Mouse (Mus musculus) small intestine, adult 2 months (tissue): ENCODE data around the gene Sorcs1. TPM values are rescaled to one million over a fixed set of nuclear protein-coding genes. Genes with fewer than 3 reads are reported as not detected.

Experiments used
- H3K27ac ChIP-seq: fragments of 200-500 bp; 2 replicates; pipeline ENCODE4 v1.5.1; 2012; ENCODE audit warnings: low read depth, low read length, control low read depth, inconsistent platforms; ENCODE audit not compliant: insufficient read depth
- H3K27me3 ChIP-seq: fragments of 200-500 bp; 2 replicates; pipeline ENCODE4 v1.6.1; 2012; ENCODE audit warnings: mild to moderate bottlenecking, moderate library complexity, low read length, inconsistent platforms; ENCODE audit not compliant: control insufficient read depth, insufficient read depth
- H3K36me3 ChIP-seq: fragments of 200-500 bp; 2 replicates; pipeline ENCODE4 v1.6.1; 2012; ENCODE audit warnings: mild to moderate bottlenecking, low read length, control low read depth, inconsistent platforms; ENCODE audit not compliant: control insufficient read depth, insufficient read depth
- H3K4me1 ChIP-seq: fragments of 200-500 bp; 2 replicates; pipeline ENCODE4 v1.6.1; 2012; ENCODE audit warnings: low read length, inconsistent platforms, mixed read lengths; ENCODE audit not compliant: control insufficient read depth, insufficient read depth, insufficient read length
- H3K4me3 ChIP-seq: fragments of 200-500 bp; 2 replicates; pipeline ENCODE4 v1.5.1; 2012; ENCODE audit warnings: low read depth, mild to moderate bottlenecking, control low read depth, inconsistent platforms, low read length, moderate library complexity
- CTCF ChIP-seq: fragments of 200-500 bp; IDR thresholded peaks from 2 replicates; pipeline ENCODE4 v1.5.1; 2012; ENCODE audit warnings: low read depth, mild to moderate bottlenecking, control low read depth, inconsistent platforms, low read length, moderate library complexity, mixed read lengths; ENCODE audit not compliant: insufficient replicate concordance, insufficient read length; ENCODE audit errors: extremely low read depth
- POLR2A ChIP-seq: fragments of 200-500 bp; IDR thresholded peaks from 2 replicates; pipeline ENCODE4 v1.6.1; 2012; ENCODE audit warnings: low read depth, mild to moderate bottlenecking, control low read depth, inconsistent platforms, low read length, moderate library complexity
- WGBS: fragments of 180-500 bp; shearing (Covaris S2); methylation state at CpG from one replicate; pipeline ENCODE4 v1.1.7; 2018; 5-methylcytosine and 5-hydroxymethylcytosine counted together
- polyA plus RNA-seq: library from polyadenylated mRNA; depleted of rRNA; stranded (reverse); fragments of >200 nt; gene quantifications from 2 replicates; pipeline ENCODE4 v1.2.3, GENCODE M21; 2012

Sorcs1 gene
- polyA plus RNA-seq, 1 experiment: 0.08 TPM

DNA sequence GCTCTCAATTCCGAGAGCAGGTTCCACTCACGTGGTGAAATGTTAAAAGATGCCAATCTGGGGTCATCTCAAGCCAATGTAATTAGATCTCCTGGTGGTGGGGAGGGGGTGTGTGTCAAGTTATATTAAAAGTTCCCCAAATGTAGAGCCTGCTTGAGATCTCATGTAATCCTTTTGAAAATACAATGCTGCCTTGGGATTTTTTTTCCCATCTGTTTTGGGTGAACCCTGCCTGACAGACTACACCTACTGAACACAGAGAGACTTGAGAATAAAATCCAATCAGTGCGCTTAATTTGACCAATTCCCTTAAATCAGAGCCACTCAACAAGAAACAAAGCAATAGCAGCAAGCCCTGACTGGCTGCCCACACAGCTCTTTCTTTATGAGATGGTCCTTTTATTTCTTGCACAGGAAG lies 239.0 kb downstream of the Sorcs1 start:
- no peak overlapping the region for H3K4me3 ChIP-seq
- WGBS: 47% methylated on average over 3 of the region's 3 CpGs
- no peaks in the 10 kb centered on the region for H3K36me3 ChIP-seq
- H3K27ac ChIP-seq: no peak overlapping the region
- H3K4me1 ChIP-seq: no peaks in the 10 kb centered on the region
- H3K27me3 ChIP-seq: no peaks in the 10 kb centered on the region
- TF ChIP-seq CTCF: no peak
- no peak for TF ChIP-seq POLR2A

DNA sequence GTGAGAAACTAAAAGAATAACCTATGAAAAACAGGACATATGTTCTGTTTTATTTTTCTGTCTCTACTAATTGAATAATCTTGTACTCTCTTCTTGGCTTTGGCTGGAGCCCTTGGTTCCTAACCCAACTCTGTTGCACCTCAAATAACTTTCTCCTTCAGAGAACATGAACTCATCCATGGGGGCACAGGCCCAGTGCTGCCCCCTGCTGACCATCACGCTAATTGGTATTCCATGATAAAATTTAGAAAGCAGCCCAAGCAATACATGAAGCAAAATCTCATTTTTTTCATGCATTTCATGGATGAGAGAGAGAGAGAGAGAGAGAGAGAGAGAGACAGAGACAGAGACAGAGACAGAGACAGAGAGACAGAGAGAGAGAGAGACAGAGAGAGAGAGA lies 255.5 kb downstream of the Sorcs1 start:
- Histone ChIP-seq H3K36me3 (no peaks in the 10 kb centered on the region), H3K27ac (no peak overlapping the region), H3K27me3 (no peaks in the 10 kb centered on the region), H3K4me1 (no peaks in the 10 kb centered on the region), H3K4me3 (no peak overlapping the region)
- WGBS: 68% methylated on average over 1 of the region's 1 CpGs
- TF ChIP-seq POLR2A (no peak), CTCF (no peak)

DNA sequence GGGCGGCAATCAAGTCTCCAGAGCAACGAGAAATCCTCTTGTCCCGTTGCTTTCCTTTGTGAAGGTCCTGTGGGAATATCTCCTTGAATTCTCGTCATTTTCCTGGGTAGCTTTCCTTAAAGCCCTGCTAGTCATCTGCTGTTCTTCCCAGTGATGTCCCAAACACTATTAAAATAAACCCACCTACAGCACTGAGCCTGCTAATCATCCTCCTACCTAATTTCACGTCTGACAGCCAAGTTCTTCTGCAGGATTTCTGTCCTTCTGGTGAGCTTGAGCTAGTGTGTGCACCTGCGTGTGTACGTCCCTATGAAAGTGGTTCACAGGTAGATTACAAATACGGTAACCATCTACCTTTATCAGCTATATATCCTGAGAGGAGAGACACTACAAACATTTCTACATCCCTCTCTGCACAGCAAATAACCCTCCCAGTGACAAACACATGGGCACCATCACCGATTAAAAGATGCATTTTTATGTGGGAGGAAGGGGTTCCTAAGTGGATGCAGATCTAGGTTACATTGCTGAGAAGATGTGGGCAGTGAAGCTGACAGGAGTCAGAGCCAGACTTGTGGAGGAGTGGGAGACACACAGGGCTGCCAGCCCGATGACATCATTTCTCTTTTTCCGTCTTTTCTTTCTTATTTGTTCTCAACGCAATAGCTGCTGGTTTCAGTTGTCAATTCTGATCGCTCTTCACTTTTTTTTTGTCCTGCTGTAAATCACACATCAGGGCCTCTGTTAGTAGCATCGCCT lies 259.3 kb downstream of the Sorcs1 start:
- TF ChIP-seq POLR2A: no peak
- TF ChIP-seq CTCF: no peak
- no peaks in the 10 kb centered on the region for H3K27me3 ChIP-seq
- no peaks in the 10 kb centered on the region for H3K4me1 ChIP-seq
- H3K36me3 ChIP-seq: no peaks in the 10 kb centered on the region
- no peak overlapping the region for H3K27ac ChIP-seq
- H3K4me3 ChIP-seq: no peak overlapping the region
- 36% methylated on average over 14 of the region's 14 CpGs for WGBS

- no peaks in the 10 kb centered on the region for H3K4me1 ChIP-seq
- H3K27ac ChIP-seq: no peak overlapping the region
- no peak overlapping the region for H3K4me3 ChIP-seq
- 78% methylated on average over 3 of the region's 3 CpGs for WGBS
- TF ChIP-seq CTCF (no peak), POLR2A (no peak)
- H3K27me3 ChIP-seq: no peaks in the 10 kb centered on the region
- no peaks in the 10 kb centered on the region for H3K36me3 ChIP-seq
Observed at GRCm38 (mm10) chr19:50410561-50410960, 267.9 kb downstream of the Sorcs1 start.

GRCm38 (mm10) chr19:50398341-50398740 lies 280.1 kb downstream of the Sorcs1 start:
- no peaks in the 10 kb centered on the region for H3K27me3 ChIP-seq
- no peaks in the 10 kb centered on the region for H3K4me1 ChIP-seq
- H3K4me3 ChIP-seq: no peak overlapping the region
- H3K36me3 ChIP-seq: no peaks in the 10 kb centered on the region
- TF ChIP-seq POLR2A: no peak
- no peak for TF ChIP-seq CTCF
- WGBS: 93% methylated on average over 2 of the region's 2 CpGs
- H3K27ac ChIP-seq: no peak overlapping the region

DNA sequence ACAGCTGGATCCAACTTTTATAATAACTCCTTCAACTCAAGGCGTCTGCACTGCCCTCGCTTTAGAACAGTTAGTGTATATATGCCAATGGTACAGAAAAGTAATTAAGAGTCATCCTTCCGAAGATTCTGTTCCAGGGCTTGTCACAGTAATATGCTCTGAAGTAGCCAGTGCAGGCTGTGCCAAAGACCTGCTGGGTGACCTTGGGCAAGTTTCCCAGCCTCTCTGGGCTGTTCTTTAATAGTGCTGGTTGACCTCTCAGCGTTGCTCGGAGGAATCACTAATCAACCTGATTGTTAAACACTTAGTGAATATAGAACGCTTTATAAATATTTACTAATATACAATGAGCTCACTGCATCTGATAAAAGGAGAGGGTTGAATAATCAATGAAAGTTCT lies 282.7 kb downstream of the Sorcs1 start:
- TF ChIP-seq CTCF (no peak), POLR2A (no peak)
- WGBS: 53% methylated on average over 6 of the region's 6 CpGs

DNA sequence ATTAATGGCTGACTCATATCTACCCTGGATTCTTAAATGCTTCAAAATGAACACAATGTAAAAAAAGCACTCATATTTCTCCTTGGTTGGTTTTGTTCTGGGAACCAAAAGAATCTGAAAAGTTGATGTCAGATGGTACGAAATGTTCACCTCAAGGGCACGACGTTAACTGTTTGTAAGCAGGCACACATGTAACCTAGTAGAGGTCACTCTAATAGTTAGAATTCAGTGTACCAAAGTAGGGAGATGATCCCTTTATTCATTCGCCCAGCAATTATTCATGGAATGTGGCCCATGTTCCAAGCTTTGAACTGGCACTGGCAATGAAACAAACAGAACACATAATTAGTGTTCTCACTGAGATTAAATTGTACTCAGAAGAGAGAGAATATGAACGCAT lies 284.3 kb downstream of the Sorcs1 start:
- Histone ChIP-seq H3K4me3 (no peak overlapping the region), H3K27ac (no peak overlapping the region), H3K27me3 (no peaks in the 10 kb centered on the region), H3K4me1 (no peaks in the 10 kb centered on the region), H3K36me3 (no peaks in the 10 kb centered on the region)
- 80% methylated on average over 5 of the region's 5 CpGs for WGBS
- TF ChIP-seq CTCF (no peak), POLR2A (no peak)

More for the DNA sequence above, 282.7 kb downstream of the Sorcs1 start:
- Histone ChIP-seq H3K4me3 (no peak overlapping the region), H3K36me3 (no peaks in the 10 kb centered on the region), H3K27me3 (no peaks in the 10 kb centered on the region), H3K4me1 (no peaks in the 10 kb centered on the region), H3K27ac (no peak overlapping the region)
